In genomic region chr16:92402216-92402615, GRCm38 (mm10) we compare ENCODE assay signal across 13 mouse cellular contexts. TPM values are rescaled to one million over a fixed set of nuclear protein-coding genes. Genes with fewer than 3 reads are reported as not detected.
DNase-seq lines count a peak whose midpoint lies in the region; ATAC-seq and TF ChIP-seq lines count a peak whose summit lies in the region.
"Had no signal": no experiment of that assay in that cellular context is flagged by ENCODE, and none has a peak within 500 bp of the region (broad histone marks: within the 10 kb centered on the region; RNA-seq: fewer than 3 reads in every experiment).

No protein-coding gene starts in this region.

- intact Hi-C loops in heart, postnatal 25 days (cut with DNase I) = loop anchor here (2.0 kb wide), 2 partner anchors 25 to 43 kb away; no protein-coding TSS in a partner anchor

- no peak for DNase-seq in heart, postnatal 25 days (ENCODE audit: low spot score)
- no peak for DNase-seq in midbrain, embryonic 10.5 days (ENCODE audit: low spot score)
- no peak for DNase-seq in midbrain, embryonic 11.5 days (ENCODE audit: low spot score, missing footprints)
- DNase-seq in embryonic facial prominence, embryonic 14.5 days (ENCODE audit: low spot score) = no peak
- no peak for DNase-seq in thymus, adult 2 months
- DNase-seq: cerebellum, postnatal 36 days; kidney, adult 11 months; thymus, postnatal 4 days had no signal

- peaks cover 4% of the 10 kb centered on the region for H3K36me3 ChIP-seq in heart, embryonic 14.5 days (ENCODE audit: control insufficient read depth, insufficient read depth, low read length)
- H3K36me3 ChIP-seq in midbrain, embryonic 10.5 days = 0 out of 2 replicates have a peak, but pooled peaks cover 1% of the 10 kb centered on the region
- no peaks in the 10 kb centered on the region for H3K36me3 ChIP-seq in midbrain, embryonic 11.5 days (ENCODE audit: control insufficient read depth, insufficient read depth, low read length)
- no peaks in the 10 kb centered on the region for H3K36me3 ChIP-seq in embryonic facial prominence, embryonic 14.5 days (ENCODE audit: control insufficient read depth, insufficient read depth, low read length)
- H3K36me3 ChIP-seq in stomach, embryonic 16.5 days (ENCODE audit: control insufficient read depth, insufficient read depth, low read length) = no peaks in the 10 kb centered on the region
- H3K36me3 ChIP-seq in thymus, adult 2 months (ENCODE audit: control insufficient read depth, insufficient read depth, low read length) = no peaks in the 10 kb centered on the region

- no peak overlapping the region for H3K4me2 ChIP-seq in heart, embryonic 14.5 days (ENCODE audit: low read length)
- no peak overlapping the region for H3K4me2 ChIP-seq in midbrain, embryonic 11.5 days
- no peak overlapping the region for H3K4me2 ChIP-seq in embryonic facial prominence, embryonic 14.5 days (ENCODE audit: low read depth, low read length)
- no peak overlapping the region for H3K4me2 ChIP-seq in stomach, embryonic 16.5 days (ENCODE audit: low read depth, low read length)
- H3K4me2 ChIP-seq: liver, embryonic 12.5 days had no signal

- no peaks in the 10 kb centered on the region for H3K9me3 ChIP-seq in heart, embryonic 14.5 days (ENCODE audit: control insufficient read depth, low read length)
- no peaks in the 10 kb centered on the region for H3K9me3 ChIP-seq in midbrain, embryonic 10.5 days (replicated peaks)
- no peaks in the 10 kb centered on the region for H3K9me3 ChIP-seq in midbrain, embryonic 11.5 days (ENCODE audit: control insufficient read depth, low read length)
- H3K9me3 ChIP-seq in embryonic facial prominence, embryonic 14.5 days (ENCODE audit: control insufficient read depth, low read length) = no peaks in the 10 kb centered on the region
- H3K9me3 ChIP-seq in stomach, embryonic 16.5 days (replicated peaks; ENCODE audit: control insufficient read depth, low read length) = no peaks in the 10 kb centered on the region
- H3K9me3 ChIP-seq: liver, embryonic 12.5 days had no signal

- H3K9ac ChIP-seq in heart, embryonic 14.5 days (ENCODE audit: low read length) = peak overlapping the region; percentile 57; the same call in 1 of the 2 replicates
- H3K9ac ChIP-seq in midbrain, embryonic 11.5 days (ENCODE audit: low read length) = no peak overlapping the region
- no peak overlapping the region; the same call in 1 of the 2 replicates for H3K9ac ChIP-seq in embryonic facial prominence, embryonic 14.5 days (ENCODE audit: low read depth, low read length)
- H3K9ac ChIP-seq in stomach, embryonic 16.5 days (ENCODE audit: low read length) = no peak overlapping the region
- H3K9ac ChIP-seq: liver, embryonic 12.5 days had no signal

- no peak overlapping the region for H3K27ac ChIP-seq in heart, embryonic 14.5 days (replicated peaks in 1 of 2; ENCODE audit: control insufficient read depth in 1 of 2, insufficient read depth in 1 of 2, low read depth in 2 of 2, low read length in 2 of 2)
- peak overlapping the region; percentile 47 for H3K27ac ChIP-seq in midbrain, embryonic 10.5 days (replicated peaks)
- no peak overlapping the region for H3K27ac ChIP-seq in midbrain, embryonic 11.5 days (ENCODE audit: low read depth, low read length)
- H3K27ac ChIP-seq in embryonic facial prominence, embryonic 14.5 days (replicated peaks; ENCODE audit: low read depth, low read length) = 0 out of 2 replicates have a peak overlapping the region, but pooled peaks have one; percentile 7
- H3K27ac ChIP-seq in stomach, embryonic 16.5 days (ENCODE audit: low read length) = peak overlapping the region; percentile 67; the same call in 1 of the 2 replicates
- no peak overlapping the region for H3K27ac ChIP-seq in thymus, adult 2 months (ENCODE audit: control insufficient read depth, insufficient read depth, low read length)
- H3K27ac ChIP-seq: liver, embryonic 12.5 days had no signal

- WGBS in heart, embryonic 14.5 days = 39% methylated on average over 8 of the region's 8 CpGs
- WGBS in midbrain, embryonic 10.5 days = 38% methylated on average over 8 of the region's 8 CpGs
- 46% methylated on average over 8 of the region's 8 CpGs for WGBS in midbrain, embryonic 11.5 days
- 28% methylated on average over 8 of the region's 8 CpGs for WGBS in embryonic facial prominence, embryonic 14.5 days
- WGBS in stomach, embryonic 16.5 days = 34% methylated on average over 8 of the region's 8 CpGs
- WGBS in thymus, adult 2 months = 82% methylated on average over 8 of the region's 8 CpGs

- no peak overlapping the region for H3K4me3 ChIP-seq in heart, embryonic 14.5 days (ENCODE audit: control insufficient read depth in 1 of 2, insufficient read depth in 1 of 2, low read depth in 1 of 2, low read length in 2 of 2)
- H3K4me3 ChIP-seq in midbrain, embryonic 10.5 days = no peak overlapping the region
- no peak overlapping the region for H3K4me3 ChIP-seq in midbrain, embryonic 11.5 days (ENCODE audit: low read depth, low read length)
- no peak overlapping the region for H3K4me3 ChIP-seq in embryonic facial prominence, embryonic 14.5 days (ENCODE audit: low read depth, low read length)
- H3K4me3 ChIP-seq in stomach, embryonic 16.5 days (replicated peaks; ENCODE audit: low read length) = no peak overlapping the region
- H3K4me3 ChIP-seq in thymus, adult 2 months (ENCODE audit: control insufficient read depth, insufficient read depth, low read length) = no peak overlapping the region
- H3K4me3 ChIP-seq: liver, embryonic 12.5 days had no signal

- peaks cover 33 to 50% of the 10 kb centered on the region in 2 experiments for H3K4me1 ChIP-seq in heart, embryonic 14.5 days (ENCODE audit: control insufficient read depth in 2 of 2, insufficient read depth in 2 of 2, low read length in 2 of 2)
- H3K4me1 ChIP-seq in midbrain, embryonic 10.5 days = peaks cover 59% of the 10 kb centered on the region
- peaks cover 22% of the 10 kb centered on the region for H3K4me1 ChIP-seq in midbrain, embryonic 11.5 days (ENCODE audit: control insufficient read depth, insufficient read depth, low read length)
- peaks cover 44% of the 10 kb centered on the region for H3K4me1 ChIP-seq in embryonic facial prominence, embryonic 14.5 days (ENCODE audit: control insufficient read depth, insufficient read depth, low read length)
- peaks cover 45% of the 10 kb centered on the region for H3K4me1 ChIP-seq in stomach, embryonic 16.5 days (ENCODE audit: control insufficient read depth, insufficient read depth, low read length)
- no peaks in the 10 kb centered on the region for H3K4me1 ChIP-seq in thymus, adult 2 months (replicated peaks; ENCODE audit: control insufficient read depth, insufficient read depth, low read length)

- no peak for TF ChIP-seq CTCF in thymus, adult 2 months (IDR thresholded peaks at IDR 0.05; ENCODE audit: borderline replicate concordance, control insufficient read depth, extremely low read depth, insufficient read depth, low read length, poor library complexity)

- ATAC-seq in heart, embryonic 14.5 days (ENCODE audit: insufficient number of reproducible peaks, insufficient read depth, low FRiP score, low read depth) = no peak
- ATAC-seq in midbrain, embryonic 11.5 days (ENCODE audit: low FRiP score) = no peak
- no peak for ATAC-seq in embryonic facial prominence, embryonic 14.5 days (ENCODE audit: low read depth)
- no peak for ATAC-seq in stomach, embryonic 16.5 days (ENCODE audit: insufficient read depth, low FRiP score)
- ATAC-seq: liver, embryonic 12.5 days had no signal

- no peaks in the 10 kb centered on the region for H3K27me3 ChIP-seq in heart, embryonic 14.5 days (ENCODE audit: control insufficient read depth, insufficient read depth, low read length)
- peaks cover 27% of the 10 kb centered on the region for H3K27me3 ChIP-seq in midbrain, embryonic 10.5 days (ENCODE audit: low read depth, poor library complexity, severe bottlenecking)
- peaks cover 3% of the 10 kb centered on the region; the same call in 1 of the 2 replicates for H3K27me3 ChIP-seq in midbrain, embryonic 11.5 days (ENCODE audit: control insufficient read depth, insufficient read depth, low read length)
- 0 out of 2 replicates have a peak, but pooled peaks cover 5% of the 10 kb centered on the region for H3K27me3 ChIP-seq in embryonic facial prominence, embryonic 14.5 days (replicated peaks; ENCODE audit: control insufficient read depth, insufficient read depth, low read length)
- H3K27me3 ChIP-seq in stomach, embryonic 16.5 days (ENCODE audit: control insufficient read depth, insufficient read depth, low read length) = no peaks in the 10 kb centered on the region
- peaks cover 4% of the 10 kb centered on the region for H3K27me3 ChIP-seq in thymus, adult 2 months (ENCODE audit: control insufficient read depth, insufficient read depth, low read length)

- TF ChIP-seq POLR2A in thymus, adult 2 months (IDR thresholded peaks at IDR 0.05; ENCODE audit: control insufficient read depth, extremely low read depth, insufficient read depth, low read length, poor library complexity) = no peak

RNA-seq across cellular contexts. Expression of gene Kcne1, which starts 42.9 kb away (rescaled TPM):
- polyA plus RNA-seq in heart, embryonic 14.5 days (2014; fragmentation: Nextera tagmentation; extraction: Ambion mirVana) = 192 and 199 TPM in 2 replicates
- total RNA-seq in heart, postnatal 25 days (2021) = 10 to 100 TPM; 39.8 to 40.1 TPM
- 0.41 and 0.55 TPM in 2 replicates for polyA plus RNA-seq in midbrain, embryonic 10.5 days (2016; fragmentation: Nextera tagmentation; extraction: Ambion mirVana)
- 0.16 TPM in 1 of 2 replicates, not detected in the other for polyA plus RNA-seq in midbrain, embryonic 11.5 days (2014; fragmentation: Nextera tagmentation; extraction: Ambion mirVana)
- polyA plus RNA-seq in embryonic facial prominence, embryonic 14.5 days (2014; fragmentation: Nextera tagmentation; extraction: Ambion mirVana) = 0.21 TPM in 1 of 2 replicates, not detected in the other
- 0.92 and 1.6 TPM in 2 replicates for polyA plus RNA-seq in stomach, embryonic 16.5 days (2015; fragmentation: Nextera tagmentation; extraction: Ambion mirVana)
- 0.04 and 1.5 TPM in 2 replicates for polyA plus RNA-seq in thymus, adult 2 months (2012; rRNA removed)
- total RNA-seq: layer of hippocampus, postnatal 14 days had no signal
- polyA plus RNA-seq: liver, embryonic 12.5 days; midbrain, postnatal 0 days had no signal

Comparison
In these comparisons a context has a peak if more than half of its experiments do, and no peak if none do; other contexts are left out.
1. H3K27ac ChIP-seq: peak in midbrain, embryonic 10.5 days (single experiment), embryonic facial prominence, embryonic 14.5 days (single experiment) and stomach, embryonic 16.5 days (single experiment); none in heart, embryonic 14.5 days (0 of 2), midbrain, embryonic 11.5 days (single experiment) and thymus, adult 2 months (single experiment).
2. RNA of gene Kcne1, which starts 42.9 kb away (polyA plus RNA-seq): 192 to 199 TPM in heart, embryonic 14.5 days; 0.04 to 1.5 TPM in thymus, adult 2 months, 0.92 to 1.6 TPM in stomach, embryonic 16.5 days, 0.41 to 0.55 TPM in midbrain, embryonic 10.5 days, 0.21 TPM in embryonic facial prominence, embryonic 14.5 days and 0.16 TPM in midbrain, embryonic 11.5 days; every median in the first group is over 10 times any median in the second.